Mouse (Mus musculus) G1E (cell line): ENCODE results near the gene Clic1.
"Not testable (repeated sequence)": the region's sequence is repeated elsewhere in the genome, so short reads cannot be mapped to it uniquely, and the experiment has no call there.

Experiments used
- CTCF ChIP-seq: IDR thresholded peaks from 2 replicates; pipeline ENCODE4 v1.5.1; 2012; ENCODE audit warnings: low read depth, low read length, inconsistent platforms, mixed read lengths
- POLR2AphosphoS5 ChIP-seq: IDR thresholded peaks from 2 replicates; pipeline ENCODE4 v1.6.1; 2012; ENCODE audit warnings: low read depth, low read length, inconsistent platforms; ENCODE audit not compliant: insufficient replicate concordance
- TAL1 ChIP-seq: conservative IDR thresholded peaks from 2 replicates; pipeline ENCODE4 v1.6.1; 2012; ENCODE audit warnings: low read depth, low read length, inconsistent platforms, mixed read lengths

DNA sequence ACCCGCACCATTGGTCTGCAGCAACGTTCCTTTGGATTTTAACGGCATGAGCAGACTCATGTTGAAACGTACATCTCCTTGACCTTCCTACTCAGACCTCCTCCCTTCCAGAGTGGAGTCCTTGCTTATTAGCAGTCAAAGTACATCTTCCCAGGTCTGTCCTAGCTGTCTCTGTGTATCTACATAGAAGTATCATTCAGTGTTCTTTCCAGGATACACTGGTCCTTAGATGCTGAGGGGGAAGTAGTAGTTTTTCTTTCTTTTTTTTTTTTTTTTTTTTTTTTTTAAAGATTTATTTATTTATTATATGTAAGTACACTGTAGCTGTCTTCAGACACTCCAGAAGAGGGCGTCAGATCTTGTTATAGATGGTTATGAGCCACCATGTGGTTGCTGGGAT lies 43.9 kb upstream of the Clic1 start:
- not testable (repeated sequence) for TF ChIP-seq CTCF, POLR2AphosphoS5, TAL1
